In genomic region chr11:105291681-105292123, GRCm38 (mm10) we compare ENCODE assay signal across 8 mouse cellular contexts. TPM values are rescaled to one million over a fixed set of nuclear protein-coding genes. Genes with fewer than 3 reads are reported as not detected.
DNase-seq lines count a peak whose midpoint lies in the region; ATAC-seq and TF ChIP-seq lines count a peak whose summit lies in the region.

No protein-coding gene starts in this region.

- H3K27me3 ChIP-seq in C2C12 (ENCODE audit: control insufficient read depth, insufficient read depth, insufficient read length), result no peaks in the 10 kb centered on the region
- H3K27me3 ChIP-seq in intestine, postnatal 0 days (replicated peaks; ENCODE audit: control insufficient read depth, insufficient read depth, low read length), result peaks cover 15% of the 10 kb centered on the region; the same call in 1 of the 2 replicates
- H3K27me3 ChIP-seq in midbrain, embryonic 14.5 days (ENCODE audit: control insufficient read depth, insufficient read depth, low read length), result peaks cover 5% of the 10 kb centered on the region; the same call in 1 of the 2 replicates

- no peaks in the 10 kb centered on the region for H3K9me3 ChIP-seq in intestine, postnatal 0 days (ENCODE audit: control insufficient read depth)
- no peaks in the 10 kb centered on the region for H3K9me3 ChIP-seq in midbrain, embryonic 14.5 days (ENCODE audit: control insufficient read depth, low read length)

- no peak for TF ChIP-seq CTCF in C2C12 (IDR thresholded peaks at IDR 0.05; ENCODE audit: control insufficient read depth, insufficient read depth, insufficient read length)
- no peak for TF ChIP-seq CTCF in intestine, postnatal 0 days (IDR thresholded peaks at IDR 0.05; ENCODE audit: low read depth)

- peaks cover 48% of the 10 kb centered on the region for H3K79me2 ChIP-seq in C2C12 (ENCODE audit: control insufficient read depth, insufficient read depth)

- peak overlapping the region; percentile 42; the same call in 1 of the 2 replicates for H3K9ac ChIP-seq in intestine, postnatal 0 days (ENCODE audit: low read depth, low read length)
- peak overlapping the region; percentile 59; the same call in 1 of the 2 replicates for H3K9ac ChIP-seq in midbrain, embryonic 14.5 days (replicated peaks; ENCODE audit: low read length)

- no peak for ATAC-seq in intestine, postnatal 0 days
- ATAC-seq in midbrain, embryonic 14.5 days (ENCODE audit: low FRiP score, low TSS enrichment), result 0 out of 2 replicates have a peak, but pooled peaks have one; percentile 3
- ATAC-seq in inflammation-experienced regulatory T-cells, adult 6 months, result no peak

- H3K79me3 ChIP-seq in C2C12 (ENCODE audit: low read depth), result peaks cover 37% of the 10 kb centered on the region

- peak overlapping the region; percentile 65 for H3K4me3 ChIP-seq in C2C12 (ENCODE audit: insufficient read depth, poor library complexity, severe bottlenecking)
- H3K4me3 ChIP-seq in intestine, postnatal 0 days (ENCODE audit: low read depth, low read length), result peak overlapping the region; percentile 49
- peak overlapping the region; percentile 48 for H3K4me3 ChIP-seq in midbrain, embryonic 14.5 days (replicated peaks; ENCODE audit: low read depth, low read length)

- no peak overlapping the region for H3ac ChIP-seq in C2C12 (ENCODE audit: control insufficient read depth, insufficient read length, low read depth)

- H3K36me3 ChIP-seq in C2C12 (ENCODE audit: control insufficient read depth, insufficient read depth), result peaks cover 14% of the 10 kb centered on the region
- H3K36me3 ChIP-seq in intestine, postnatal 0 days (ENCODE audit: control insufficient read depth, insufficient read depth), result no peaks in the 10 kb centered on the region
- 0 out of 2 replicates have a peak, but pooled peaks cover 8% of the 10 kb centered on the region for H3K36me3 ChIP-seq in midbrain, embryonic 14.5 days (ENCODE audit: control insufficient read depth, insufficient read depth, low read length)

- WGBS in intestine, postnatal 0 days, result 19% methylated on average over 10 of the region's 10 CpGs
- 3% methylated on average over 10 of the region's 10 CpGs for WGBS in midbrain, embryonic 14.5 days

- H3K4me2 ChIP-seq in intestine, postnatal 0 days (replicated peaks; ENCODE audit: low read depth), result peak overlapping the region; percentile 71
- peak overlapping the region; percentile 99 for H3K4me2 ChIP-seq in midbrain, embryonic 14.5 days (ENCODE audit: low read length)

- H3K4me1 ChIP-seq in intestine, postnatal 0 days (replicated peaks; ENCODE audit: control insufficient read depth, insufficient read depth, low read length), result no peaks in the 10 kb centered on the region
- H3K4me1 ChIP-seq in midbrain, embryonic 14.5 days (ENCODE audit: control insufficient read depth, insufficient read depth, low read length), result peaks cover 20% of the 10 kb centered on the region

- H3K27ac ChIP-seq in intestine, postnatal 0 days (ENCODE audit: low read depth, low read length), result no peak overlapping the region
- H3K27ac ChIP-seq in midbrain, embryonic 14.5 days (replicated peaks; ENCODE audit: low read depth, low read length), result no peak overlapping the region

- peak; percentile 31 for DNase-seq in WW6 (ENCODE audit: low read depth, low spot score)
- DNase-seq in heart, adult 18-20 months, result peak; percentile 60 to 76
- peak; percentile 57 for DNase-seq in midbrain, embryonic 14.5 days
- DNase-seq in T-cell, adult 2 months (ENCODE audit: low spot score), result no peak
- DNase-seq in layer of hippocampus, adult 9-11 months, result no peak

TF ChIP-seq in C2C12, 6 proteins besides CTCF, POLR2A, EP300 and RAD21:
- TF ChIP-seq MYOD1 (IDR thresholded peaks at IDR 0.05; ENCODE audit: control insufficient read depth, insufficient read length, low read depth), result no peak
- no peak for TF ChIP-seq USF1 (IDR thresholded peaks at IDR 0.05; ENCODE audit: low read depth)
- TF ChIP-seq MYOG (IDR thresholded peaks at IDR 0.05; ENCODE audit: control insufficient read depth, extremely low read depth, insufficient read length), result no peak
- peak; percentile 36 for TF ChIP-seq CEBPB (IDR thresholded peaks at IDR 0.05; ENCODE audit: low read depth)

RNA-seq across cellular contexts. Expression of gene Mrc2, which starts 0.7 kb away (rescaled TPM):
- polyA plus RNA-seq in C2C12 (2012; fragmentation: generic; extraction: Trizol), result 28.7 TPM
- total RNA-seq in heart, adult 18-20 months (2021), result 10 to 100 TPM; 10.8 to 11.7 TPM
- polyA plus RNA-seq in intestine, postnatal 0 days (2015; fragmentation: Nextera tagmentation; extraction: Ambion mirVana), result 1.7 TPM in 2 replicates
- 1.9 and 3.8 TPM in 2 replicates for polyA plus RNA-seq in midbrain, embryonic 14.5 days (2014; fragmentation: Nextera tagmentation; extraction: Ambion mirVana)
- polyA plus RNA-seq in inflammation-experienced regulatory T-cells, adult 6 months (2017; shearing (Covaris generic)), result not detected

Comparison
In these comparisons a context has a peak if more than half of its experiments do, and no peak if none do; other contexts are left out.
1. DNase-seq: peak in WW6 (single experiment), heart, adult 18-20 months (2 of 2) and midbrain, embryonic 14.5 days (single experiment); none in T-cell, adult 2 months (single experiment) and layer of hippocampus, adult 9-11 months (single experiment).
2. Peak in every context shown above with its lines, with median percentiles within 50 percentile points of each other: H3K4me3 ChIP-seq.